Mouse (Mus musculus): ENCODE data around the gene Dennd1b.

DNA sequence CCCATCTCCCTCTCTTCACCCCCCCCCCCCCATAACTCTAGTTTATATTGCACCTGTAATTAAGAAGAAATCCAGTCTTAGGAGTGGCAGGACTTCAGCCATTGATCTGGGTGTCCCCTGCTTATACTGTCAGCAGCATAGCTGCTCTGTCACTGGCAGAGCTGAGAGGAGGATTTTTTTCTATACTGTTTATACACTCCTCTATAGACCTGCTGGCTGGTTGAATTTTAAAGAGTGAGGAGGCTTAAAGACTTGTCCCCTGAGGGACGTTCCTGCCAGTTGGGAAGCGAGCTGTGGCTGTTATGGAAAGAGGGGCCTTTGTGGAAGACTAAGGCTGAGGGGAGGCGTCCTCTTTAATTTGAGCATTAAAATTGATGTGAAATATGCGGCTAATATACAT is 74.8 kb downstream of the Dennd1b start:
- TF ChIP-seq CTCF (IDR thresholded peaks at IDR 0.05; ENCODE audit: low read depth, low read length) (no peak), GATA1 (IDR thresholded peaks at IDR 0.05; ENCODE audit: borderline replicate concordance, low read length) (no peak), POLR2AphosphoS5 (IDR thresholded peaks at IDR 0.05; ENCODE audit: insufficient replicate concordance, low read depth, low read length) (no peak)

Data from G1E (cell line).